Mouse (Mus musculus) lung, adult 2 months (tissue): ENCODE data around the gene Fndc5.

Source experiments
- CTCF ChIP-seq: fragments of 200-500 bp; IDR thresholded peaks from 2 replicates; pipeline ENCODE4 v1.5.1; 2011; ENCODE audit warnings: mild to moderate bottlenecking, low read length, control low read depth; ENCODE audit not compliant: insufficient read depth
- POLR2A ChIP-seq: fragments of 200-500 bp; IDR thresholded peaks from 2 replicates; pipeline ENCODE4 v1.6.1; 2011; ENCODE audit warnings: low read depth, mild to moderate bottlenecking, control low read depth, low read length, borderline replicate concordance; ENCODE audit errors: extremely low read depth

GRCm38 (mm10) chr4:129145411-129145810 lies 8.6 kb downstream of the Fndc5 start:
- no peak for TF ChIP-seq POLR2A
- TF ChIP-seq CTCF = no peak
